Mouse (Mus musculus) midbrain, embryonic 11.5 days (tissue): ENCODE measurements around the gene Cd27. TPM values are rescaled to one million over a fixed set of nuclear protein-coding genes. Genes with fewer than 3 reads are reported as not detected.

Experiments used
- ATAC-seq: fragments of 200-750 bp; cut with Nextera tagmentation; 2 replicates; pipeline ENCODE4 v1.8.0; 2017; ENCODE audit warnings: moderate TSS enrichment, moderate library complexity; ENCODE audit not compliant: low FRiP score
- DNase-seq: peaks from one replicate; pipeline ENCODE4 v3.0.0; 2015; ENCODE audit warnings: low spot score; ENCODE audit errors: missing footprints
- H3K27ac ChIP-seq: fragments of 300-500 bp; sonication (generic); 2 replicates; pipeline ENCODE4 v1.5.1; 2014; ENCODE audit warnings: low read depth, low read length
- H3K27me3 ChIP-seq: fragments of 300-500 bp; sonication (generic); 2 replicates; pipeline ENCODE4 v1.6.1; 2014; ENCODE audit warnings: mild to moderate bottlenecking, low read length, moderate library complexity, mixed read lengths; ENCODE audit not compliant: control insufficient read depth, insufficient read depth
- H3K36me3 ChIP-seq: fragments of 300-500 bp; sonication (generic); 2 replicates; pipeline ENCODE4 v1.6.1; 2014; ENCODE audit warnings: mild to moderate bottlenecking, low read length, moderate library complexity, mixed read lengths; ENCODE audit not compliant: control insufficient read depth, insufficient read depth
- H3K4me1 ChIP-seq: fragments of 300-500 bp; sonication (generic); 2 replicates; pipeline ENCODE4 v1.6.1; 2014; ENCODE audit warnings: low read length; ENCODE audit not compliant: control insufficient read depth, insufficient read depth
- H3K4me2 ChIP-seq: fragments of 300-500 bp; sonication (generic); 2 replicates; pipeline ENCODE4 v1.6.1; 2014; ENCODE audit warnings: mild to moderate bottlenecking, moderate library complexity
- H3K4me3 ChIP-seq: fragments of 300-500 bp; sonication (generic); 2 replicates; pipeline ENCODE4 v1.5.1; 2014; ENCODE audit warnings: low read depth, low read length
- H3K9ac ChIP-seq: fragments of 300-500 bp; sonication (generic); 2 replicates; pipeline ENCODE4 v1.6.1; 2014; ENCODE audit warnings: low read length
- H3K9me3 ChIP-seq: fragments of 300-500 bp; sonication (generic); 2 replicates; pipeline ENCODE4 v1.6.1; 2016; ENCODE audit warnings: low read length; ENCODE audit not compliant: control insufficient read depth
- WGBS: fragments of 180-500 bp; shearing (Covaris S2); extraction: QIAGEN DNeasy Blood & Tissue Kit; methylation state at CpG from one replicate; pipeline ENCODE4 v1.1.7; 2014; 5-methylcytosine and 5-hydroxymethylcytosine counted together
- polyA plus RNA-seq: library from polyadenylated mRNA; unstranded; fragments of >200 nt; fragmentation: Nextera tagmentation; extraction: Ambion mirVana; gene quantifications from 2 replicates; pipeline ENCODE4 v1.2.1, GENCODE M21; 2014

The Cd27 gene
- polyA plus RNA-seq, 1 experiment from 2014 or later: 0.93 TPM

GRCm38 (mm10) chr6:125222146-125222545 lies 14.7 kb downstream of the Cd27 start:
- Histone ChIP-seq H3K36me3 (no peaks in the 10 kb centered on the region), H3K4me3 (no peak overlapping the region), H3K9ac (no peak overlapping the region), H3K4me2 (no peak overlapping the region), H3K27me3 (no peaks in the 10 kb centered on the region), H3K27ac (no peak overlapping the region), H3K4me1 (no peaks in the 10 kb centered on the region), H3K9me3 (no peaks in the 10 kb centered on the region)
- DNase-seq (no peak), ATAC-seq (no peak)
- 83% methylated on average over 2 of the region's 2 CpGs for WGBS

DNA sequence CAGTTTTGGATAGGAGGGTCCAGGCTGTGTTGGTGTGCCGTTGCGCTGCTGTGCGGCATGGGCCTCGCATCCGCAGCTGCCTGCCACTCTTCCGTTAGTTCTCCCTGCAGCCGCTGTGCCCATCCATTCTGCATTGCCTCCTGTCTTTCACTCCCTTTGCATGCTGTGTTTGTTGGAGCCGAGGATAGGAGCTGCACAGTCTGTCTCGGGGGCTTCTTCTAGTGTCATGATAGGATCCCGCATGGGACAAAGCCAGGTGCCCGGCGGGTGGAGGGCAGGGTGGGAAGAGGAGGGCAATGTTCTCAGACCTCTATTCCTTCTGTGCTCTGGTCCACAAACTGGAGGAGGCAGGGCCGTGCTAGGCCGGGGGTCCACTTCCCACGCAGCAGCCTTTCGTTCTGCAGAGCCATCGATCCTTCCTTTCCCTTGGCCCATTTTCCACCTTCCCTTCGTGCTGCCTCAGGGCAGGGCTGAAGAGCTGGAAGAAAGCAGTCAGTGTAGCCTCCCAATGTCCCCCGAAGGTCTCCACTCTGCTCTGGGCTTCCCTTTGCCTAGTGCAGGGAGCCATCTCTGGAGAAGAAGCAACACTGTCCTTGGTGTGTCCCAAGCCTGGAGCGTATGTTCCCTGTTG lies 15.6 kb downstream of the Cd27 start:
- Histone ChIP-seq H3K27me3 (no peaks in the 10 kb centered on the region), H3K36me3 (no peaks in the 10 kb centered on the region), H3K27ac (no peak overlapping the region), H3K9me3 (no peaks in the 10 kb centered on the region), H3K9ac (no peak overlapping the region), H3K4me2 (no peak overlapping the region), H3K4me1 (no peaks in the 10 kb centered on the region), H3K4me3 (no peak overlapping the region)
- DNase-seq: no peak
- WGBS: 89% methylated on average over 20 of the region's 20 CpGs
- no peak for ATAC-seq

DNA sequence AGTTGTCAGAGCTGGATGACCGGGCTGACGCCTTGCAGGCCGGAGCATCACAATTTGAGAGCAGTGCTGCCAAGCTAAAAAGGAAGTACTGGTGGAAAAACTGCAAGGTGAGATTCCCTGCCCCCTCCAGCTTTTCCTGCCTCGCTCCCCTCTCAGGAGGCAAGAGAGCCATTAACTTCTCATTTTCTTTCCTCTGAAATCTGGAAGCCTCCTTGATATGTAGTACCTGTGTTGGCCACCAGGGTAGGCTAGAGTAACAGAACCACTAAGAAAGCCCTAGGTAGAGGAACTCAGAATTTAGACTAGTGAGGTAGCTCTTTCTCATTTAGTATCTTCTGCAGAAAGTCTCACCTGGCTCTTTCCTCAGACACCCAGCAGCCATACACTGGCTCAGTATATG lies 17.8 kb downstream of the Cd27 start:
- Histone ChIP-seq H3K4me3 (no peak overlapping the region), H3K9me3 (no peaks in the 10 kb centered on the region), H3K36me3 (no peaks in the 10 kb centered on the region), H3K4me1 (no peaks in the 10 kb centered on the region), H3K9ac (no peak overlapping the region), H3K4me2 (no peak overlapping the region), H3K27me3 (no peaks in the 10 kb centered on the region; the same call in 1 of the 2 replicates), H3K27ac (no peak overlapping the region)
- 79% methylated on average over 4 of the region's 4 CpGs for WGBS
- DNase-seq (peak; percentile 94), ATAC-seq (no peak)

- ATAC-seq (no peak), DNase-seq (no peak)
- Histone ChIP-seq H3K36me3 (no peaks in the 10 kb centered on the region), H3K9me3 (no peaks in the 10 kb centered on the region), H3K4me2 (no peak overlapping the region), H3K27ac (no peak overlapping the region), H3K4me1 (no peaks in the 10 kb centered on the region), H3K4me3 (no peak overlapping the region), H3K9ac (no peak overlapping the region), H3K27me3 (no peaks in the 10 kb centered on the region; the same call in 1 of the 2 replicates)
- 90% methylated on average over 11 of the region's 11 CpGs for WGBS
These were observed 18.9 kb downstream of the Cd27 start for GRCm38 (mm10) chr6:125217899-125218298.

DNA sequence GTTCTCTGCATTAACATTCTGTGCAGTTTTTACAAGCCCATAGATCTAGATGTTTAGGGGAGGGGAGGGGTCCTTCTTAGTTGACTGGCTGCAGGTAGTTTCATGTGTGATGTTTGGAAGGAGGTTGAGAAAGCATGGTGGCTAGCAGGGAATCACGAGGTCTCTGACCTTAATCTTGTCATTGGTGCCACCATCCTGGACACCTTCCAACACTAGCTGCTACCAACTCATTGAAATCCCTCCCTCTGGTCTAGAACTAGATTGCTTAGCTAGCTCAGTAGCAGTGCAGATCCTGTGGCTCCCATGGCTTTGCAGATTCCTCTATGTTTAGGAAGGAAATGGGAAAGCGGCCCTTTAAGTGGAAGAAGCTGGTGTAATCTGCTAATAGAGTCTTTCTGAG lies 19.9 kb downstream of the Cd27 start:
- Histone ChIP-seq H3K9ac (no peak overlapping the region), H3K4me2 (no peak overlapping the region), H3K4me3 (no peak overlapping the region), H3K36me3 (no peaks in the 10 kb centered on the region), H3K27me3 (no peaks in the 10 kb centered on the region; the same call in 1 of the 2 replicates), H3K9me3 (no peaks in the 10 kb centered on the region), H3K4me1 (no peaks in the 10 kb centered on the region), H3K27ac (no peak overlapping the region)
- WGBS: 86% methylated on average over 2 of the region's 2 CpGs
- ATAC-seq (no peak), DNase-seq (no peak)

DNA sequence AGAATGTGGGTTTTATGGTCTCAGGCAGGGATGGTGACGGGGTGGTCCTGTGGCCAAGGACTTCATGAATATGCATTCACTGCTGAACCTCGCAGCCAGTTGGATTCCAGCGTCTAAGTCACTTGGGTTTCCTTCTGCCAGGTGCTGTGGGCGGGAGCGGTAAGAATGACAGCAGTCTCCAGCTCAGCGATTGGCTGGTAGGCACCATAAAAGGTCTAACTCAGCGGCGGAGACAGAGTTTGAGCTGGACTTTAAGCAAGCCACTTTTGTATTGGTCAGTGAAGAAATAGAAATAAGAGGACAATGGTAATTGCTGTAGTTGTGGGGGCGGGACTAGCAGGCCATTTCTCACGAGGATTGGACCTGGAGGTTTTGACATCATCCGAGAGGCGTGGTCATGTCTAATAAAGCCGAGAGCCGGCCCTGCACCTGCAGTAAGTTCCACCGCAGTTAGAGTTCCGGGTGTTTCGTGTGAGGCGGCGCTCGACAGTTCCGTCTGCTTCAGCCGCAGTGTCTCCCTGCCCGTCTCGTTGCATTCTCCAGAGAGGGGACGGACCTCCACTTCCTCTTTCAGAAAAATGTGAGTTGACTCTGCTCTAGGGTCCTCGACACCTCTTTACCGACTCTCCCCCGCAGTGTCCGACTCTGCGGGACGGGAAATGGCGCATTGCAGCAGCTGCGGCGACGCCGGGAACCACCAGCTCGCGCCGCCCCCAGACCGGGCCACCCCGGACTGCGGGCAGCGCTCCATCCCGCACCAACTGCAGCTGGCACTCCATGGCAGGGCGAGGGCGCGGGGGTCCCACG lies 21.5 kb downstream of the Cd27 start, which contains the start of gene Vamp1:
Gene Vamp1 (plus strand): TSS at position 404 of the 807 bp plus-strand sequence.
- H3K9ac ChIP-seq: peak within 1 kb of the TSS; percentile 73
- H3K4me2 ChIP-seq: peak within 1 kb of the TSS; percentile 89
- H3K27me3 ChIP-seq: no peaks in the 10 kb centered on the region; the same call in 1 of the 2 replicates
- H3K4me1 ChIP-seq: no peaks in the 10 kb centered on the region
- H3K4me3 ChIP-seq: peak within 1 kb of the TSS; percentile 66
- no peaks in the 10 kb centered on the region for H3K36me3 ChIP-seq
- ATAC-seq (peak; percentile 96), DNase-seq (peak; percentile 98)
- peak within 1 kb of the TSS; percentile 40; the same call in 1 of the 2 replicates for H3K27ac ChIP-seq
- under 1% methylated on average over 48 of the region's 48 CpGs for WGBS
- no peaks in the 10 kb centered on the region for H3K9me3 ChIP-seq

- no peak overlapping the region for H3K4me2 ChIP-seq
- DNase-seq: no peak
- WGBS: 84% methylated on average over 6 of the region's 6 CpGs
- H3K9me3 ChIP-seq: no peaks in the 10 kb centered on the region
- H3K36me3 ChIP-seq: no peaks in the 10 kb centered on the region
- H3K27ac ChIP-seq: no peak overlapping the region
- no peaks in the 10 kb centered on the region; the same call in 1 of the 2 replicates for H3K27me3 ChIP-seq
- ATAC-seq: no peak
- H3K4me1 ChIP-seq: no peaks in the 10 kb centered on the region
- H3K9ac ChIP-seq: no peak overlapping the region
- H3K4me3 ChIP-seq: no peak overlapping the region
These were observed 23.1 kb downstream of the Cd27 start for GRCm38 (mm10) chr6:125213715-125214114.

DNA sequence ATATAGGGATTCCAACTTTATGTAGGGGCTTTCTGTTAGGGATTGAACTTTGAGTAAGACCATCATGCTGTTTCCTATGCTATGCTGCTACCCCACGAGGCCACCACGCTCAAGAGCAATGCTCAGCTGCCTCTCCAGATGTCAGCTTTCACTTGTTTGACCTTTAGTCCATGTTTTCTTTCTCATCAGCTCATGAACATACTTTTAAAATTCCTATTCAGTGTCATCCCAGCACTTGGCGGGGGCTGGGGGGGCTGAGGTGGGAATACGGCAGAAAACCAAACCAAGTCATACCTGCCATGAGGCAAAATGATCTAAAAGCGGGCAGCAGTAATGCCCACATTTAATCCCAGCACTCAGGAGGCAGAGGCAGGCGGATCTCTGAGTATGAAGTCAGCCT lies 23.7 kb downstream of the Cd27 start:
- 62% methylated on average over 6 of the region's 6 CpGs for WGBS
- DNase-seq (no peak), ATAC-seq (no peak)
- Histone ChIP-seq H3K4me1 (no peaks in the 10 kb centered on the region), H3K27me3 (no peaks in the 10 kb centered on the region; the same call in 1 of the 2 replicates), H3K9ac (no peak overlapping the region), H3K9me3 (no peaks in the 10 kb centered on the region), H3K27ac (no peak overlapping the region), H3K4me3 (no peak overlapping the region), H3K4me2 (no peak overlapping the region), H3K36me3 (no peaks in the 10 kb centered on the region)

GRCm38 (mm10) chr6:125212621-125213020 lies 24.2 kb downstream of the Cd27 start:
- H3K4me1 ChIP-seq: no peaks in the 10 kb centered on the region
- WGBS: 49% methylated on average over 2 of the region's 2 CpGs
- no peak overlapping the region for H3K4me2 ChIP-seq
- no peaks in the 10 kb centered on the region for H3K36me3 ChIP-seq
- no peaks in the 10 kb centered on the region for H3K9me3 ChIP-seq
- ATAC-seq (no peak), DNase-seq (no peak)
- H3K4me3 ChIP-seq: no peak overlapping the region
- no peak overlapping the region for H3K27ac ChIP-seq
- H3K27me3 ChIP-seq: no peaks in the 10 kb centered on the region; the same call in 1 of the 2 replicates
- H3K9ac ChIP-seq: no peak overlapping the region
